Mouse (Mus musculus) stomach, embryonic 16.5 days (tissue): ENCODE measurements around the gene Pde4dip. TPM values are rescaled to one million over a fixed set of nuclear protein-coding genes. Genes with fewer than 3 reads are reported as not detected.
A peak's percentile ranks its signal among the peaks of the same experiment; 100 is the strongest.

Source experiments
- ATAC-seq: fragments of 200-750 bp; cut with Nextera tagmentation; 2 replicates; pipeline ENCODE4 v1.8.0; 2017; ENCODE audit warnings: moderate number of reproducible peaks, moderate TSS enrichment; ENCODE audit not compliant: insufficient read depth, low FRiP score
- H3K27ac ChIP-seq: fragments of 300-500 bp; sonication (generic); 2 replicates; pipeline ENCODE4 v1.5.1; 2014; ENCODE audit warnings: low read length
- H3K27me3 ChIP-seq: fragments of 300-500 bp; sonication (generic); 2 replicates; pipeline ENCODE4 v1.6.1; 2014; ENCODE audit warnings: low read length, control low read depth, mixed read lengths; ENCODE audit not compliant: control insufficient read depth, insufficient read depth
- H3K36me3 ChIP-seq: fragments of 300-500 bp; sonication (generic); 2 replicates; pipeline ENCODE4 v1.6.1; 2014; ENCODE audit warnings: low read length; ENCODE audit not compliant: control insufficient read depth, insufficient read depth
- H3K4me1 ChIP-seq: fragments of 300-500 bp; sonication (generic); 2 replicates; pipeline ENCODE4 v1.6.1; 2014; ENCODE audit warnings: low read length, control low read depth, mixed read lengths; ENCODE audit not compliant: control insufficient read depth, insufficient read depth
- H3K4me2 ChIP-seq: fragments of 300-500 bp; sonication (generic); 2 replicates; pipeline ENCODE4 v1.6.1; 2014; ENCODE audit warnings: low read depth, low read length, mixed read lengths
- H3K4me3 ChIP-seq: fragments of 300-500 bp; sonication (generic); replicated peaks from 2 replicates; pipeline ENCODE4 v1.5.1; 2014; ENCODE audit warnings: mild to moderate bottlenecking, low read length
- H3K9ac ChIP-seq: fragments of 300-500 bp; sonication (generic); 2 replicates; pipeline ENCODE4 v1.6.1; 2014; ENCODE audit warnings: low read length
- H3K9me3 ChIP-seq: fragments of 300-500 bp; sonication (generic); replicated peaks from 2 replicates; pipeline ENCODE4 v1.6.1; 2016; ENCODE audit warnings: low read length, control low read depth; ENCODE audit not compliant: control insufficient read depth
- WGBS: fragments of 180-500 bp; shearing (Covaris S2); extraction: QIAGEN DNeasy Blood & Tissue Kit; methylation state at CpG from one replicate; pipeline ENCODE4 v1.1.7; 2014; 5-methylcytosine and 5-hydroxymethylcytosine counted together
- polyA plus RNA-seq: library from polyadenylated mRNA; unstranded; fragments of >200 nt; fragmentation: Nextera tagmentation; extraction: Ambion mirVana; gene quantifications from 2 replicates; pipeline ENCODE4 v1.2.1, GENCODE M21; 2015

Pde4dip gene
- polyA plus RNA-seq, 1 experiment from 2014 or later = 31.3 TPM

DNA sequence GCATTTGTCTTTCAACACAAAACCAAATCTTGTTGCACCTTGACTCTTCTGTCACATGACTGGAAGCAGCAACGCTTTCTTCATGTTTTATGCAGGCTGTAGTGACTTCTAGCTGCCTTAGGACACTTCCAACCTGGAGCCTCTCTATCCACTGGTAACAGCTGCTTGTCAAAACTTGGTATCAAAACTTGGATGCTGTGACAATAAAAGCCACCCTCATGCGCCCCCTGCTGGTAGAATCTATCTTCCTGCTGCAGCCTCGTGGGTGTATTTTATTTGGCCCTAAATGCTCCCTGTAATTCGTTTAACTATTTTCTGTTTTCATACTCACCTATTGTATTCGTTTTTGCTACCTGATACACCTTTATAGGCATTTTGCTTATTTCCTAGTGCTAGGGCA, 9.3 kb downstream of the Pde4dip start:
- WGBS = 16% methylated on average over 5 of the region's 5 CpGs
- ATAC-seq = no peak
- Histone ChIP-seq H3K36me3 (no peaks in the 10 kb centered on the region), H3K9me3 (no peaks in the 10 kb centered on the region), H3K4me3 (no peak overlapping the region), H3K4me1 (no peaks in the 10 kb centered on the region), H3K4me2 (no peak overlapping the region), H3K27me3 (no peaks in the 10 kb centered on the region), H3K27ac (no peak overlapping the region), H3K9ac (no peak overlapping the region)

DNA sequence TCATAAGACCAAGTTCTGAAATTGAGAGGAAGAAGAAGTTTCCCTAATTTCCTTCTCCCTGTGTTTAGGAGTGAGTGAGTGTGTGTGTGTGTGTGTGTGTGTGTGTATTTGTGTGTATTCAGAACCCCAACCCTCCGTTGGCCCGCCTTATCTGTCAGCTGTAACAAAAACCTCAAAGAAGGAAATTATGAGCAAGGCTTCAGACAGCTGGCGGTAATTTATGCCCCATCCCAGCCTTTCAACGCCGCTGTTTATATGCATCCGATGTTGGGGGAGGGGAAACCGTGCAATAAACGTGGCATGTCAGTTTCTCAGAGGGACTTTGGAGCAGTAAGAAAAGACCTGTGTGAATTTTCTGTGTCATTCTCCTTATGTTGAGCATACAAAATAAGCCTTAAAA, 12.2 kb downstream of the Pde4dip start:
- Histone ChIP-seq H3K9ac (no peak overlapping the region), H3K27ac (no peak overlapping the region), H3K36me3 (no peaks in the 10 kb centered on the region), H3K4me1 (no peaks in the 10 kb centered on the region), H3K4me3 (no peak overlapping the region), H3K9me3 (no peaks in the 10 kb centered on the region), H3K4me2 (no peak overlapping the region), H3K27me3 (no peaks in the 10 kb centered on the region)
- WGBS = 26% methylated on average over 8 of the region's 8 CpGs
- ATAC-seq = no peak

- H3K27ac ChIP-seq = no peak overlapping the region
- H3K4me3 ChIP-seq = no peak overlapping the region
- 35% methylated on average over 5 of the region's 5 CpGs for WGBS
- H3K27me3 ChIP-seq = no peaks in the 10 kb centered on the region
- no peaks in the 10 kb centered on the region for H3K4me1 ChIP-seq
- no peaks in the 10 kb centered on the region for H3K9me3 ChIP-seq
- H3K36me3 ChIP-seq = no peaks in the 10 kb centered on the region
- ATAC-seq = no peak
- H3K9ac ChIP-seq = no peak overlapping the region
- H3K4me2 ChIP-seq = no peak overlapping the region
These were observed 13.7 kb downstream of the Pde4dip start for GRCm38 (mm10) chr3:97874777-97875176.

DNA sequence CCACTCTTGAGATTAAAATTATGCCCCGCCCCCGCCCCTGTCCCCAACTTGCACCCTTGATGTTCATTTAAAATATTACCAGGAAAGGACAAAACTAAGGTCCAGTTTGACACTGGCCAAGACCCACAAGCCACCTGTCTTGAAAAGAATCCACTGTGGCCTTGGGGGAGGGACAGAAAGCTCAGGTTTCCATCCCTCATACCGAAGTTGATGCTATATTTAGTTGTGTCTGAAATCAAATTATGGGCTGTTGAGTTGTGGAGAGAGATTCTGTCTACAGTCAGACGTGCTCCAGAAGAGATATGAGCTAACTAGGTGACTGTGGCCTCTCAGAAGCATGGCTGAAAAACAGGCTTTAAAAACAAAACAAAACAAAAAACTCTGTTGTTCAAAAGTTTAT, 18.8 kb downstream of the Pde4dip start:
- H3K36me3 ChIP-seq = no peaks in the 10 kb centered on the region
- no peaks in the 10 kb centered on the region for H3K9me3 ChIP-seq
- H3K9ac ChIP-seq = no peak overlapping the region
- no peak for ATAC-seq
- no peak overlapping the region for H3K27ac ChIP-seq
- H3K27me3 ChIP-seq = 0 out of 2 replicates have a peak, but pooled peaks cover 5% of the 10 kb centered on the region
- no peak overlapping the region for H3K4me3 ChIP-seq
- WGBS = 62% methylated on average over 4 of the region's 4 CpGs
- peaks cover 12% of the 10 kb centered on the region; the same call in 1 of the 2 replicates for H3K4me1 ChIP-seq
- no peak overlapping the region for H3K4me2 ChIP-seq

DNA sequence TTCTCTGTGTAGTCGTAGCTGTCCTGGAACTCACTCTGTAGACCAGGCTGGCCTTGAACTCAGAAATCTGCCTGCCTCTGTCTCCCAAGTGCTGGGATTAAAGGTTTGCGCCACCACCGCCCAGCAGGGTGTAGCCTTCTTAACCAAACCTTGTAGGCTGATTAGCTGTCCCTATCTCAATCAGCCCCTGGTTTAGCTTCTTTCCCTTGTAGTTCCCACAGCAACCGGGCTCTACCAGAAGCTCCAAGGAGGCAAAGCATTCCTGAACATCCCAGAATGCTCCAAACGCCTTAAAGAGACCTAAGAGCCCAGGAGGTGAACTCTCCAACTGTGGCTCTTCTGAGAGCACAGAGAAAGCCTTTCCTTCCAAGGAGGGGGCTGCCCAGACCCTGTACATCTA, 19.8 kb downstream of the Pde4dip start:
- no peak for ATAC-seq
- no peak overlapping the region for H3K9ac ChIP-seq
- no peaks in the 10 kb centered on the region for H3K36me3 ChIP-seq
- H3K27me3 ChIP-seq = 0 out of 2 replicates have a peak, but pooled peaks cover 5% of the 10 kb centered on the region
- no peaks in the 10 kb centered on the region for H3K9me3 ChIP-seq
- no peak overlapping the region for H3K27ac ChIP-seq
- WGBS = 52% methylated on average over 5 of the region's 5 CpGs
- no peak overlapping the region for H3K4me2 ChIP-seq
- no peak overlapping the region for H3K4me3 ChIP-seq
- peaks cover 12% of the 10 kb centered on the region; the same call in 1 of the 2 replicates for H3K4me1 ChIP-seq

DNA sequence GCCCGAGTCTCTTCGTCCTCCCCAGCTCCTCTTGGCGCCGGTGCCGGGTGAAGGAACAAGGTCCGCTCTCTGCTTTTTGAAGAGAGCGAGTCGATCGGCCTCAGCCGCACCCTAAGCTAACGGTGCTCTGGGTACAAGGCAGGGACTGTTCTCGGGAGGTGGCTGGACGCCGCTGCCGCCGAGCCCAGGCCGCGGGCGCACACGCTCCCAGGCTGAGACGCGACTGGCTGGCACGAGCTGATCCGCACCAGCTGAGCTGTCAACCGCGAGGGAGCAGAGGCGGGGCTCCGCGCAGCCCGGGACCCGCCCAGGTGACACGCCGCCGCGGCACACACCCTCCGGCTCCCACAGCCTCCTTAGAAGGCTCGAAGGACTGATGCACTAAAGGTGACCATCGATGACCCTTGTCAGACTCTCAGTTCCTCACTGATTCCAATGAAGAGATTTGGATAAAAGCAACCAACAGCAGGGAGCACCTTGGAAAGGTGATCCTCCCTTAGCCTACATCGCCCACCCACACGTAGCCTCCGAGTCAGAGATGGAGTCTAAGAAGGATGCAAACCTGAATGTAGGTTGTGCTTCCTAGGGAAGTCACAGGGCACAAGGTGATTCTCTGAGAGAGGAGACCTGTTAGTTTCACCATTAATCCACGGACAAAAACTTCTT, 20.4 kb downstream of the Pde4dip start:
- no peaks in the 10 kb centered on the region for H3K36me3 ChIP-seq
- WGBS = 4% methylated on average over 42 of the region's 42 CpGs
- H3K4me3 ChIP-seq = peak overlapping the region; percentile 49
- H3K27me3 ChIP-seq = 0 out of 2 replicates have a peak, but pooled peaks cover 5% of the 10 kb centered on the region
- H3K27ac ChIP-seq = no peak overlapping the region
- no peaks in the 10 kb centered on the region for H3K9me3 ChIP-seq
- peaks cover 12% of the 10 kb centered on the region; the same call in 1 of the 2 replicates for H3K4me1 ChIP-seq
- H3K4me2 ChIP-seq = peak overlapping the region; percentile 93
- peak; percentile 92 for ATAC-seq
- peak overlapping the region; percentile 65 for H3K9ac ChIP-seq

DNA sequence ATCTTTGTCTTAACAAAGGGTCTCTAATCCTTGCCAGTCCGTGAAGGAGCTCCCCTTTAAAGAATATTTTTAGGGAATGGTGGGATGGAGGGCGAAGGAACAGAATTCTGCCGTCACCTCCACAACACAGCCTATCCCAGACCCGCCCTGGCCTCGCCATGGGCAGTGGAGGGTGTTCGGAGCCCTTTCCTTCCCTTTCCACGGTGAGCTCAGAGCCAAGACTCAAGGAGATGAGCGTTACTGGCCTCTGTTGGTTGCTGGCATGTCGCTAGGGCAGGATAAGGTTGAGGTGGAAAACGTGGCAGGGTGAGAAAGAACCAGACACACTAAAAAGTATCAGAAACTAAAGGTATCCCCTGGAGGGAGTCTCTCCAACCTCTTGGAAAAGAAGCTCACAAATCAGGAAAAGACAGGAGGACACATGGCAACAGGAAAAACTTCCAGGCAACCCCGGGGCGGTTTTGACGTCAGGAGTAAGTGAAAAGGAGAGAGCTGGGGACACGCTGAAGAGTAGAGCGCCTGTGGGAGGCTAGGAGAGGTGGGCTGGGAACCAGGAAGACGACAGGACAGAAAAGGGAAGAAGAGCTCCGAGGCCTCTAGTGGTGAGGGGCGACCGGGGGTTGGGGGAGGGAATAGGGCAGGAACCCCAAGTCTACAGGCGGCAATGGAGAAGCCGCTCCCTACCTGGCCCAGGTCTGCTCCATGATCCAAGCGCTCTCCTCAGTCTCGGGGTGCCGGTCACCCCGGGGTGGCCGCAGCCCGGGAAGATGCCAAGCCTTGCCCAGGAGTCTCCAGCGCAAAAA, 21.1 kb downstream of the Pde4dip start:
- WGBS = 5% methylated on average over 28 of the region's 28 CpGs
- H3K9ac ChIP-seq = peak overlapping the region; percentile 65
- H3K27me3 ChIP-seq = 0 out of 2 replicates have a peak, but pooled peaks cover 5% of the 10 kb centered on the region
- peak overlapping the region; percentile 49 for H3K4me3 ChIP-seq
- peak; percentile 50 for ATAC-seq
- H3K9me3 ChIP-seq = no peaks in the 10 kb centered on the region
- H3K27ac ChIP-seq = no peak overlapping the region
- H3K4me2 ChIP-seq = peak overlapping the region; percentile 93
- H3K36me3 ChIP-seq = no peaks in the 10 kb centered on the region
- peaks cover 12% of the 10 kb centered on the region; the same call in 1 of the 2 replicates for H3K4me1 ChIP-seq

DNA sequence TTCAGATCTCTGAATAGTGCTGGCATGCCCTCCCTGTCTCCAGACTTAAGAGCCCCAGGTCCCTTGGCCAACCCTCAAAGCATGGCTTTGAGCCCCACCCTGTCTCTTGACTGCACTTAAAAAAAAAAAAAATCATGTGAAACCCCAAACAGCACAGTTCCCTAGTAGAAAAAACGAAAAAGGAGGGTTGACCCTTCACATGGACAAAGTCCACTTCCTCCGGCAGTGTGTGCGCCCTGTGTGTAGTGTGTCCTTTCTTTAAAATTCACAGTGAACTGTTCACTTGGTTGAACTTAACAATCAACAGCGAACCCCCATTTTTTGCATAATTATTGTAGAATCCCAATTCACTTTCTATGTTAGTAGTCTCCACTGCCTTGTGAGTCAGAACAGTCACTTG, 21.8 kb downstream of the Pde4dip start:
- no peak overlapping the region; the same call in 1 of the 2 replicates for H3K4me2 ChIP-seq
- no peaks in the 10 kb centered on the region for H3K9me3 ChIP-seq
- H3K4me1 ChIP-seq = peaks cover 12% of the 10 kb centered on the region; the same call in 1 of the 2 replicates
- no peak for ATAC-seq
- 0 out of 2 replicates have a peak, but pooled peaks cover 5% of the 10 kb centered on the region for H3K27me3 ChIP-seq
- no peak overlapping the region for H3K27ac ChIP-seq
- no peaks in the 10 kb centered on the region for H3K36me3 ChIP-seq
- WGBS = 73% methylated on average over 4 of the region's 4 CpGs
- no peak overlapping the region for H3K9ac ChIP-seq
- H3K4me3 ChIP-seq = peak overlapping the region; percentile 49; the same call in 1 of the 2 replicates

DNA sequence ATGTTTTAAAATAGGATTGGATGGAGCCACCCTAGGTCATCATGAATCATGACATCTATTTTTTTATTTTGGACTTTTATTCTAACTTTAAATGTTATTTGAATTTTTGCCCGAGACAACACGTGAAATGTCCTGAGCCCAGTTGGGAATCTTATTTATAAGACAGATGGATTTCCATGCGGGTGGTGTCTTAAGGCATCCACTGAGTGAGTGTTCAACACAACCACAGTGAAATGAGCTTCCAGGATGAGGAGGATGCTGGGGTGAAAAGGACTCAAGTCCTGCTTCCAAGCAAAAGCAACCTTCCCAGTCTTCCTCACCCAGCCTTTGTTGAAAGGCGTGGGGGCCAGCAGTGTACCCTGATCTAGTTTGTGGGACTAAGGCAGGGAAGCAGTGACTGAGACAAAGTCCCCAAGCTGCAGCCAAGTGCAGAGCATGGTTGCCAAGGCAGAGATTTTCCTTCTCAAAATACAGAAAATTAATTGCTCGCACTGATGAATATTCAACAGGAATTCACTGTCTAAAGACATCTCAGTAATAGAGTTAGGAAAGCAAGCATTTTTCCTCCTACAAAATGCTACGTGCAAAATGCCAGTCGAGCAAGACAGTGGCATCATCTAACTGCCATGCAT, 27.6 kb downstream of the Pde4dip start:
- Histone ChIP-seq H3K4me2 (no peak overlapping the region), H3K36me3 (no peaks in the 10 kb centered on the region), H3K9ac (no peak overlapping the region), H3K4me1 (no peaks in the 10 kb centered on the region), H3K9me3 (no peaks in the 10 kb centered on the region), H3K4me3 (no peak overlapping the region), H3K27me3 (no peaks in the 10 kb centered on the region), H3K27ac (no peak overlapping the region)
- WGBS = 88% methylated on average over 7 of the region's 7 CpGs
- ATAC-seq = no peak
